7 mouse cellular contexts compared by ENCODE assay signal in the genomic region with DNA sequence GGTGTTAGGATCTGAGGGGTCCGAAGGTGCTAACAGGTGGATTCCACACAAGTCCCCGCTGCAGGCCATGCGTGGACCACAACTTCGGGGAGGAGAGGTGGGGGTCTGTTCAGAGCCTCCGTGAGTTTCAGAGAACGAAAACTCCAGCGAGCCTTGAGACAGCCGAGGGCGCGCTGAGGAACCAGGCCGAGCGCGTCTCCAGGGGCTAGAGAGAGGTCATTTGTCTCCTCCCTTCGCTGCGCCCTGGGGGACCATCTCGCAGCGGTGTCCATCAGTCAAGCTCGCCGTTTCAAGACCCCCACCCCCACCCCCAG.
DNase-seq lines count a peak whose midpoint lies in the region; ATAC-seq and TF ChIP-seq lines count a peak whose summit lies in the region.

No protein-coding gene starts in this region.

- DNase-seq in ES-E14 (ENCODE audit: low read depth, low spot score) = peak; percentile 20
- no peak for DNase-seq in hindbrain, embryonic 11.5 days (ENCODE audit: low spot score)
- peak; percentile 96 for DNase-seq in midbrain, embryonic 11.5 days (ENCODE audit: low spot score, missing footprints)
- no peak for DNase-seq in thymus, postnatal 14 days
- no peak for DNase-seq in left cerebral cortex, postnatal 10 days (ENCODE audit: extremely low spot score in 1 of 2, low spot score in 2 of 2)
- DNase-seq in ovary, postnatal 10 days (ENCODE audit: low spot score) = no peak

- peaks cover 89% of the 10 kb centered on the region for H3K27me3 ChIP-seq in E14TG2a.4 (ENCODE audit: insufficient read depth, low read length)
- H3K27me3 ChIP-seq in hindbrain, embryonic 11.5 days (ENCODE audit: control insufficient read depth, insufficient read depth, low read length) = peaks cover 19% of the 10 kb centered on the region
- peaks cover 22% of the 10 kb centered on the region for H3K27me3 ChIP-seq in midbrain, embryonic 11.5 days (ENCODE audit: control insufficient read depth, insufficient read depth, low read length)

- no peak for TF ChIP-seq CTCF in E14TG2a.4 (conservative IDR thresholded peaks at IDR 0.05; ENCODE audit: low read length)

- H3K36me3 ChIP-seq in E14TG2a.4 (ENCODE audit: insufficient read depth, low read length) (no peaks in the 10 kb centered on the region), ES-E14 (ENCODE audit: control insufficient read depth, insufficient read depth, low read length, poor library complexity, severe bottlenecking) (no peaks in the 10 kb centered on the region)
- H3K36me3 ChIP-seq in hindbrain, embryonic 11.5 days (ENCODE audit: control insufficient read depth, insufficient read depth, low read length) = no peaks in the 10 kb centered on the region
- H3K36me3 ChIP-seq in midbrain, embryonic 11.5 days (ENCODE audit: control insufficient read depth, insufficient read depth, low read length) = no peaks in the 10 kb centered on the region

- H3K27ac ChIP-seq in ES-E14 (ENCODE audit: insufficient read depth, low read depth, low read length, poor library complexity, severe bottlenecking) = no peak overlapping the region
- H3K27ac ChIP-seq in hindbrain, embryonic 11.5 days (ENCODE audit: low read depth, low read length) = peak overlapping the region; percentile 83; the same call in 1 of the 2 replicates
- H3K27ac ChIP-seq in midbrain, embryonic 11.5 days (ENCODE audit: low read depth, low read length) = peak overlapping the region; percentile 93

- H3K4me1 ChIP-seq in E14TG2a.4 (replicated peaks; ENCODE audit: low read depth, low read length) (peaks cover 36% of the 10 kb centered on the region), ES-E14 (ENCODE audit: control insufficient read depth in 2 of 2, insufficient read depth in 2 of 2, low read length in 2 of 2, poor library complexity in 1 of 2) (peaks cover 0 to 9% of the 10 kb centered on the region in 2 experiments; a peak in 1 of 4 replicates)
- peaks cover 15% of the 10 kb centered on the region for H3K4me1 ChIP-seq in hindbrain, embryonic 11.5 days (replicated peaks; ENCODE audit: control insufficient read depth, insufficient read depth, low read length)
- peaks cover 50% of the 10 kb centered on the region for H3K4me1 ChIP-seq in midbrain, embryonic 11.5 days (ENCODE audit: control insufficient read depth, insufficient read depth, low read length)

- intact Hi-C loops in left cerebral cortex, postnatal 10 days (cut with DNase I) = loop anchor here (5.0 kb wide), 1 partner anchor 43 kb away; no protein-coding TSS in a partner anchor

- peak; percentile 22; the same call in 1 of the 2 replicates for ATAC-seq in hindbrain, embryonic 11.5 days (ENCODE audit: low FRiP score)
- no peak for ATAC-seq in midbrain, embryonic 11.5 days (ENCODE audit: low FRiP score)

- no peaks in the 10 kb centered on the region for H3K9me3 ChIP-seq in E14TG2a.4 (ENCODE audit: low read length)
- no peaks in the 10 kb centered on the region for H3K9me3 ChIP-seq in ES-E14 (ENCODE audit: control insufficient read depth, insufficient read depth, low read depth, low read length)
- no peaks in the 10 kb centered on the region for H3K9me3 ChIP-seq in hindbrain, embryonic 11.5 days (ENCODE audit: control insufficient read depth, low read length)
- H3K9me3 ChIP-seq in midbrain, embryonic 11.5 days (ENCODE audit: control insufficient read depth, low read length) = no peaks in the 10 kb centered on the region

- H3K4me3 ChIP-seq in E14TG2a.4 (replicated peaks; ENCODE audit: low read length) = peak overlapping the region; percentile 66
- peak overlapping the region; percentile 27 to 31; a peak in 3 of 4 replicates for H3K4me3 ChIP-seq in ES-E14 (ENCODE audit: insufficient read depth in 1 of 2, low read depth in 1 of 2, low read length in 2 of 2, poor library complexity in 1 of 2, severe bottlenecking in 1 of 2)
- peak overlapping the region; percentile 37 for H3K4me3 ChIP-seq in hindbrain, embryonic 11.5 days (ENCODE audit: low read depth, low read length)
- H3K4me3 ChIP-seq in midbrain, embryonic 11.5 days (ENCODE audit: low read depth, low read length) = peak overlapping the region; percentile 48

- no peak overlapping the region for H3K9ac ChIP-seq in ES-E14 (ENCODE audit: insufficient read depth, low read depth, low read length, poor library complexity, severe bottlenecking)
- H3K9ac ChIP-seq in hindbrain, embryonic 11.5 days (ENCODE audit: low read depth, low read length) = peak overlapping the region; percentile 53; the same call in 1 of the 2 replicates
- H3K9ac ChIP-seq in midbrain, embryonic 11.5 days (ENCODE audit: low read length) = peak overlapping the region; percentile 74

- under 1% methylated on average over 19 of the region's 19 CpGs for WGBS in hindbrain, embryonic 11.5 days
- under 1% methylated on average over 19 of the region's 19 CpGs for WGBS in midbrain, embryonic 11.5 days

- peak overlapping the region; percentile 66 for H3K4me2 ChIP-seq in hindbrain, embryonic 11.5 days (replicated peaks; ENCODE audit: low read depth, low read length)
- H3K4me2 ChIP-seq in midbrain, embryonic 11.5 days = peak overlapping the region; percentile 65

- in situ Hi-C loops in ES-E14 (cut with MboI; ENCODE audit: low sequenced_read_pairs in 2 of 2, unreplicated experiment in 2 of 2) = no loop called here

TF ChIP-seq in ES-E14, 5 proteins besides CTCF, POLR2A, EP300 and RAD21:
- no peak for TF ChIP-seq HCFC1 (IDR thresholded peaks at IDR 0.05; ENCODE audit: borderline replicate concordance, insufficient read depth, low read length)
- no peak for TF ChIP-seq ZC3H11A (IDR thresholded peaks at IDR 0.05; ENCODE audit: borderline replicate concordance, low read depth, low read length)
- TF ChIP-seq MAFK (IDR thresholded peaks at IDR 0.05; ENCODE audit: insufficient read depth, low read depth, low read length) = no peak
- no peak for TF ChIP-seq CHD2 (IDR thresholded peaks at IDR 0.05; ENCODE audit: low read depth, low read length)
- no peak for TF ChIP-seq ZNF384 (IDR thresholded peaks at IDR 0.05; ENCODE audit: low read depth, low read length)

Comparison
In these comparisons a context has a peak if more than half of its experiments do, and no peak if none do; other contexts are left out.
1. DNase-seq: peak in ES-E14 (single experiment) and midbrain, embryonic 11.5 days (single experiment); none in hindbrain, embryonic 11.5 days (single experiment), thymus, postnatal 14 days (single experiment), left cerebral cortex, postnatal 10 days (0 of 2) and ovary, postnatal 10 days (single experiment).
2. Peak in every context shown above with its lines, with median percentiles within 50 percentile points of each other: H3K4me3 ChIP-seq.